Mouse (Mus musculus): ENCODE measurements at regions not wholly inside any gene's neighbourhood (a gene's known extent, or its start where the extent isn't known, plus 50 kb on each side); places are given as distances from the start of the nearest gene placed in this dataset.
A peak's percentile ranks its signal among the peaks of the same experiment; 100 is the strongest.

- H3K4me2 ChIP-seq (ENCODE audit: low read length), result no peak overlapping the region
- H3K27me3 ChIP-seq (replicated peaks; ENCODE audit: control insufficient read depth, insufficient read depth, low read length), result no peaks in the 10 kb centered on the region
- H3K4me1 ChIP-seq (ENCODE audit: control insufficient read depth, insufficient read depth, low read length), result 0 out of 2 replicates have a peak, but pooled peaks cover 5% of the 10 kb centered on the region
- no peak overlapping the region for H3K4me3 ChIP-seq (ENCODE audit: low read depth, low read length)
- H3K9me3 ChIP-seq (replicated peaks; ENCODE audit: control insufficient read depth, low read length), result no peaks in the 10 kb centered on the region
- 52% methylated on average over 2 of the region's 2 CpGs for WGBS
- DNase-seq (ENCODE audit: low spot score) (no peak), ATAC-seq (no peak)
- H3K36me3 ChIP-seq (ENCODE audit: control insufficient read depth, insufficient read depth, low read length), result no peaks in the 10 kb centered on the region
- H3K9ac ChIP-seq (ENCODE audit: low read length), result no peak overlapping the region
- no peak overlapping the region for H3K27ac ChIP-seq (ENCODE audit: low read depth, low read length)
Measured at GRCm38 (mm10) chr7:119089931-119090330, 94.5 kb downstream of the Gpr139 start.

GRCm38 (mm10) chr7:119088537-119088936 is 93.5 kb upstream of the Gprc5b start:
- Histone ChIP-seq H3K9me3 (replicated peaks; ENCODE audit: control insufficient read depth, low read length) (no peaks in the 10 kb centered on the region), H3K4me3 (ENCODE audit: low read depth, low read length) (no peak overlapping the region), H3K4me2 (ENCODE audit: low read length) (no peak overlapping the region), H3K27ac (ENCODE audit: low read depth, low read length) (no peak overlapping the region), H3K27me3 (replicated peaks; ENCODE audit: control insufficient read depth, insufficient read depth, low read length) (no peaks in the 10 kb centered on the region), H3K36me3 (ENCODE audit: control insufficient read depth, insufficient read depth, low read length) (no peaks in the 10 kb centered on the region), H3K9ac (ENCODE audit: low read length) (no peak overlapping the region), H3K4me1 (ENCODE audit: control insufficient read depth, insufficient read depth, low read length) (0 out of 2 replicates have a peak, but pooled peaks cover 5% of the 10 kb centered on the region)
- ATAC-seq (no peak), DNase-seq (ENCODE audit: low spot score) (no peak)
- WGBS, result 64% methylated on average over 2 of the region's 2 CpGs

DNA sequence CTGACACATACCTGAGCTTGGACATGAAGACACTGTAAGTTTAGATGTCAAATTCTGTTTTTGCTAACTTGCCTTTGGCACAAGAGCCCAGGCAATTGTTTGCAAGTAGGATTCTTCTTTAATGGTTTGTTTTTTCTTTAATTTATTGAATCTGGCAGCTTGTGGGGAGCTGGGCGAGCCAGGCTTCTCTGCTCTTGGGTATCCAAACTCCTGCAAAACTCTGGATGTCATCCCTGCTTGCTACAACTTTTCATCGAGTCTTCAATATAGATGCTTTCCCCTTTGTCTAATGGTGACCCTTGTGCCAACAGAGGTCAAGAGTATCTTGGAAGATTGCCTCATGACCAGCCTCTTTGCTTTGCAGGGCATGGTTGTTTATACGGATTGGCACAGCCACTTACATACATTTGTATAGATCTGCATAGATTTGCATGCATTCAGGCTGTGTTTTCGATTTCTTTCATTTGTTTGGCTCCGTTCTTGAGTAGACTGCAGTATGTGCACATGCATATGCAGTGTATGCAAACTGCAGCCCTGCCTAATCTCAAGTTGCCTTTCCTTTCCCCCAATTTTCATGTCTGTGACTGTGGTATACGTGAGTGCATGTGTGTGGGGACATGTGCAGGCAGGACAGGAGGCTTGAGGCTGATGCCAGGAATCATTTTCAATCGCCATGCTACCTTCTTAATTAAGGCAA is 92.9 kb upstream of the Gprc5b start:
- ATAC-seq (peak; percentile 79), DNase-seq (ENCODE audit: low spot score) (peak; percentile 70)
- Histone ChIP-seq H3K9ac (ENCODE audit: low read length) (no peak overlapping the region), H3K27me3 (replicated peaks; ENCODE audit: control insufficient read depth, insufficient read depth, low read length) (no peaks in the 10 kb centered on the region), H3K4me3 (ENCODE audit: low read depth, low read length) (no peak overlapping the region), H3K4me2 (ENCODE audit: low read length) (no peak overlapping the region), H3K4me1 (ENCODE audit: control insufficient read depth, insufficient read depth, low read length) (0 out of 2 replicates have a peak, but pooled peaks cover 5% of the 10 kb centered on the region), H3K9me3 (replicated peaks; ENCODE audit: control insufficient read depth, low read length) (no peaks in the 10 kb centered on the region), H3K27ac (ENCODE audit: low read depth, low read length) (no peak overlapping the region), H3K36me3 (ENCODE audit: control insufficient read depth, insufficient read depth, low read length) (no peaks in the 10 kb centered on the region)
- 37% methylated on average over 7 of the region's 7 CpGs for WGBS

- Histone ChIP-seq H3K9ac (ENCODE audit: low read length) (no peak overlapping the region), H3K4me3 (ENCODE audit: low read depth, low read length) (no peak overlapping the region), H3K27ac (ENCODE audit: low read depth, low read length) (no peak overlapping the region), H3K4me2 (ENCODE audit: low read length) (no peak overlapping the region), H3K36me3 (ENCODE audit: control insufficient read depth, insufficient read depth, low read length) (no peaks in the 10 kb centered on the region), H3K9me3 (replicated peaks; ENCODE audit: control insufficient read depth, low read length) (no peaks in the 10 kb centered on the region), H3K4me1 (ENCODE audit: control insufficient read depth, insufficient read depth, low read length) (0 out of 2 replicates have a peak, but pooled peaks cover 5% of the 10 kb centered on the region), H3K27me3 (replicated peaks; ENCODE audit: control insufficient read depth, insufficient read depth, low read length) (no peaks in the 10 kb centered on the region)
- WGBS, result 57% methylated on average over 13 of the region's 13 CpGs
- DNase-seq (ENCODE audit: low spot score) (no peak), ATAC-seq (no peak)
Measured at GRCm38 (mm10) chr7:119085696-119086451, 90.9 kb upstream of the Gprc5b start.

- DNase-seq (ENCODE audit: low spot score) (peak; percentile 56), ATAC-seq (peak; percentile 75; the same call in 1 of the 2 replicates)
- H3K4me2 ChIP-seq (ENCODE audit: low read length), result no peak overlapping the region
- no peaks in the 10 kb centered on the region for H3K4me1 ChIP-seq (ENCODE audit: control insufficient read depth, insufficient read depth, low read length)
- H3K9ac ChIP-seq (ENCODE audit: low read length), result no peak overlapping the region
- no peaks in the 10 kb centered on the region for H3K36me3 ChIP-seq (ENCODE audit: control insufficient read depth, insufficient read depth, low read length)
- no peak overlapping the region for H3K4me3 ChIP-seq (ENCODE audit: low read depth, low read length)
- H3K9me3 ChIP-seq (replicated peaks; ENCODE audit: control insufficient read depth, low read length), result no peaks in the 10 kb centered on the region
- H3K27me3 ChIP-seq (replicated peaks; ENCODE audit: control insufficient read depth, insufficient read depth, low read length), result no peaks in the 10 kb centered on the region
- 51% methylated on average over 12 of the region's 12 CpGs for WGBS
- no peak overlapping the region for H3K27ac ChIP-seq (ENCODE audit: low read depth, low read length)
Measured at GRCm38 (mm10) chr7:119076712-119077619, 82.0 kb upstream of the Gprc5b start.

- no peak for DNase-seq (ENCODE audit: low spot score)
- Histone ChIP-seq H3K4me2 (ENCODE audit: low read length) (no peak overlapping the region), H3K36me3 (ENCODE audit: control insufficient read depth, insufficient read depth, low read length) (no peaks in the 10 kb centered on the region), H3K9ac (ENCODE audit: low read length) (no peak overlapping the region), H3K4me1 (ENCODE audit: control insufficient read depth, insufficient read depth, low read length) (no peaks in the 10 kb centered on the region), H3K27ac (ENCODE audit: low read depth, low read length) (no peak overlapping the region), H3K4me3 (ENCODE audit: low read depth, low read length) (no peak overlapping the region), H3K9me3 (replicated peaks; ENCODE audit: control insufficient read depth, low read length) (no peaks in the 10 kb centered on the region), H3K27me3 (replicated peaks; ENCODE audit: control insufficient read depth, insufficient read depth, low read length) (no peaks in the 10 kb centered on the region)
- no peak for ATAC-seq
- WGBS, result 63% methylated on average over 2 of the region's 2 CpGs
Measured at GRCm38 (mm10) chr7:119066026-119066425, 71.0 kb upstream of the Gprc5b start.
